Comparison of ENCODE assay signal across 22 mouse cellular contexts in the genomic region with DNA sequence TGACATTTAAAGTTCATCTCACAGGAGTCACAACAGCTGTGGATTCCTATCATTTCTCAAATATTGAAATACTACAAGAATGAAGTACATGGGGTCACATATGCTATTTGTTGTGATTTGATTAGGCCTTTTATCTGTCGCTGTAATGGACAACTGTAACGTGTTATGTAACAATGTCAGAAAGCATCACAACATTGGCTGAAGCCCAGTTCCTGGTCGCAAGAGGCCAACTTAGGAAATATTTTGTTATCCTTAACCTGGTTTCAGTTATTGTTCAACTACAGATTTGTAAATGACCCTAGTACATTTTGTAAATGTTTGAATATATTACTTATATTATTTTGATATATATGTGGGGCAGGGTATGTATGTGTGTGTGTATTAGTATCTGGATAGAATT.
DNase-seq lines count a peak whose midpoint lies in the region; ATAC-seq and TF ChIP-seq lines count a peak whose summit lies in the region.
"Had no signal": no experiment of that assay in that cellular context is flagged by ENCODE, and none has a peak within 500 bp of the region (broad histone marks: within the 10 kb centered on the region; RNA-seq: fewer than 3 reads in every experiment).

No protein-coding gene starts in this region.

- H3K27me3 ChIP-seq in kidney, adult 2 months (replicated peaks; ENCODE audit: control insufficient read depth, insufficient read depth, low read length), result no peaks in the 10 kb centered on the region
- H3K27me3 ChIP-seq in kidney, embryonic 16.5 days (ENCODE audit: insufficient read depth, low read length), result no peaks in the 10 kb centered on the region
- H3K27me3 ChIP-seq in forebrain, embryonic 15.5 days, result no peaks in the 10 kb centered on the region
- H3K27me3 ChIP-seq: CH12.LX; embryonic facial prominence, embryonic 12.5 days; hindbrain, embryonic 12.5 days; Patski had no signal

- ATAC-seq in kidney, embryonic 16.5 days (ENCODE audit: low FRiP score, low TSS enrichment), result no peak
- no peak for ATAC-seq in forebrain, embryonic 15.5 days (replicated peaks)
- ATAC-seq: activated CD4-positive, CD25-positive, alpha-beta regulatory T cell, adult 4 months; forebrain, embryonic 16.5 days; Patski had no signal

- H3K36me3 ChIP-seq in kidney, adult 2 months (ENCODE audit: control insufficient read depth, insufficient read depth, low read length), result no peaks in the 10 kb centered on the region
- H3K36me3 ChIP-seq in kidney, embryonic 16.5 days (ENCODE audit: insufficient read depth, low read length), result no peaks in the 10 kb centered on the region
- H3K36me3 ChIP-seq in forebrain, embryonic 15.5 days, result no peaks in the 10 kb centered on the region
- H3K36me3 ChIP-seq: embryonic facial prominence, embryonic 12.5 days; heart, embryonic 10.5 days; hindbrain, embryonic 12.5 days had no signal

- no peaks in the 10 kb centered on the region for H3K4me1 ChIP-seq in kidney, adult 2 months (ENCODE audit: control insufficient read depth, insufficient read depth, low read length)
- H3K4me1 ChIP-seq in kidney, embryonic 16.5 days (ENCODE audit: insufficient read depth, low read length), result no peaks in the 10 kb centered on the region
- no peaks in the 10 kb centered on the region for H3K4me1 ChIP-seq in forebrain, embryonic 15.5 days
- H3K4me1 ChIP-seq: embryonic facial prominence, embryonic 12.5 days; heart, embryonic 10.5 days; hindbrain, embryonic 12.5 days had no signal

- no peaks in the 10 kb centered on the region for H3K9me3 ChIP-seq in kidney, embryonic 16.5 days (ENCODE audit: low read length)
- no peaks in the 10 kb centered on the region for H3K9me3 ChIP-seq in forebrain, embryonic 15.5 days
- H3K9me3 ChIP-seq: embryonic facial prominence, embryonic 12.5 days; heart, embryonic 10.5 days; hindbrain, embryonic 12.5 days had no signal

- H3K4me3 ChIP-seq in kidney, adult 2 months (ENCODE audit: insufficient read depth, low read depth, low read length), result no peak overlapping the region
- H3K4me3 ChIP-seq in kidney, embryonic 16.5 days (ENCODE audit: low read length), result no peak overlapping the region
- H3K4me3 ChIP-seq in forebrain, embryonic 15.5 days, result no peak overlapping the region
- H3K4me3 ChIP-seq: embryonic facial prominence, embryonic 12.5 days; heart, embryonic 10.5 days; hindbrain, embryonic 12.5 days had no signal

- no peak overlapping the region for H3K4me2 ChIP-seq in kidney, embryonic 16.5 days (replicated peaks; ENCODE audit: low read depth, low read length)
- H3K4me2 ChIP-seq in forebrain, embryonic 15.5 days (replicated peaks), result no peak overlapping the region
- H3K4me2 ChIP-seq: embryonic facial prominence, embryonic 12.5 days; hindbrain, embryonic 12.5 days had no signal

- no peak overlapping the region for H3K9ac ChIP-seq in kidney, embryonic 16.5 days (replicated peaks; ENCODE audit: low read length)
- H3K9ac ChIP-seq in forebrain, embryonic 15.5 days (replicated peaks), result no peak overlapping the region
- H3K9ac ChIP-seq: embryonic facial prominence, embryonic 12.5 days; hindbrain, embryonic 12.5 days had no signal

- no peak for TF ChIP-seq POLR2A in kidney, adult 2 months (IDR thresholded peaks at IDR 0.05; ENCODE audit: low read depth, low read length)

- peak; percentile 62 for DNase-seq in kidney, adult 2 months
- peak; percentile 19 for DNase-seq in kidney, postnatal 10 days
- DNase-seq in kidney, adult 18-20 months, result no peak
- peak; percentile 9 for DNase-seq in lung, postnatal 25 days (ENCODE audit: low spot score)
- DNase-seq in lung, postnatal 4 days, result no peak
- DNase-seq: adrenal gland, adult 8-10 months; cerebellum, adult 11-12 months; cerebellum, adult 9-10 months; cerebellum, postnatal 25 days; gastrocnemius, postnatal 10 days; heart, adult 18-20 months; heart, postnatal 10 days; heart, postnatal 4 days had no signal

- WGBS in kidney, adult 2 months, result 51% methylated on average over 3 of the region's 3 CpGs
- 84% methylated on average over 3 of the region's 3 CpGs for WGBS in kidney, embryonic 16.5 days
- 84% methylated on average over 3 of the region's 3 CpGs for WGBS in forebrain, embryonic 15.5 days

- no peak for TF ChIP-seq CTCF in kidney, adult 2 months (conservative IDR thresholded peaks at IDR 0.05; ENCODE audit: insufficient read depth, insufficient read length, low read depth, low read length)

- H3K27ac ChIP-seq in kidney, adult 2 months (ENCODE audit: insufficient read depth, low read depth, low read length), result no peak overlapping the region
- no peak overlapping the region for H3K27ac ChIP-seq in kidney, embryonic 16.5 days (ENCODE audit: low read length)
- H3K27ac ChIP-seq in forebrain, embryonic 15.5 days (replicated peaks), result no peak overlapping the region
- H3K27ac ChIP-seq: embryonic facial prominence, embryonic 12.5 days; heart, embryonic 10.5 days; hindbrain, embryonic 12.5 days had no signal

Comparison
In these comparisons a context has a peak if more than half of its experiments do, and no peak if none do; other contexts are left out.
1. DNase-seq: peak in kidney, adult 2 months (single experiment), kidney, postnatal 10 days (single experiment) and lung, postnatal 25 days (single experiment); none in kidney, adult 18-20 months (single experiment) and lung, postnatal 4 days (0 of 2).